Mouse (Mus musculus): ENCODE measurements around the gene 4930412O13Rik. TPM values are rescaled to one million over a fixed set of nuclear protein-coding genes. Genes with fewer than 3 reads are reported as not detected.

Gene 4930412O13Rik
- polyA plus RNA-seq, 1 experiment from 2014 or later = 0.23 TPM

GRCm38 (mm10) chr2:9890251-9890650 lies 9.2 kb downstream of the 4930412O13Rik start:
- no peak overlapping the region for H3K27ac ChIP-seq (replicated peaks)
- peaks cover 94% of the 10 kb centered on the region for H3K27me3 ChIP-seq (replicated peaks)
- no peak overlapping the region for H3K9ac ChIP-seq (replicated peaks)
- no peaks in the 10 kb centered on the region for H3K36me3 ChIP-seq
- H3K4me3 ChIP-seq (replicated peaks) = no peak overlapping the region
- 3% methylated on average over 8 of the region's 8 CpGs for WGBS
- ATAC-seq (ENCODE audit: low FRiP score) = no peak
- no peaks in the 10 kb centered on the region for H3K9me3 ChIP-seq (replicated peaks)
- peaks cover 6% of the 10 kb centered on the region; the same call in 1 of the 2 replicates for H3K4me1 ChIP-seq
- H3K4me2 ChIP-seq = no peak overlapping the region

DNA sequence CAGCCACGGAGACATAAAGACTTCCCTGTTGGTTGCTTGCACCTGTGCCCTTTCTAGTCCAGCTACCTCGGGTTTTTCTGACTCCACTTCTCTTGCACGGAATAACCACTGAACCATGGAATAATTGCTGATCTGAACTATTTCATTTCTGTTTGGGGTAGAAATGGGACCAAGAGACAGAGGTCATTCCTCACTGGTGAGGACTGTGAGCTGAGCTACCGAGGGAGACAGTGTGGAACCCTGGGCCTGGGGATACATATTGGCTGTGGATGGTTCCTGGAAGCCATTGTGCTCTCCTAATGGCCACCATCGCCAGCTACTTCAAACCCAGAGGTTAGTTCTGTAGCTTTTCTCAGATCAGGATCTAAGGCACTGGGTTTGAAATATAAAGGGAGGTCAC lies 9.9 kb downstream of the 4930412O13Rik start:
- no peak overlapping the region for H3K27ac ChIP-seq (replicated peaks)
- H3K4me2 ChIP-seq = no peak overlapping the region
- H3K4me1 ChIP-seq = peaks cover 7% of the 10 kb centered on the region
- ATAC-seq (ENCODE audit: low FRiP score) = no peak
- no peak overlapping the region for H3K4me3 ChIP-seq (replicated peaks)
- WGBS = 1% methylated on average over 5 of the region's 5 CpGs
- peaks cover 94% of the 10 kb centered on the region for H3K27me3 ChIP-seq (replicated peaks)
- H3K36me3 ChIP-seq = no peaks in the 10 kb centered on the region
- no peaks in the 10 kb centered on the region for H3K9me3 ChIP-seq (replicated peaks)
- no peak overlapping the region for H3K9ac ChIP-seq (replicated peaks)

- Histone ChIP-seq H3K36me3 (no peaks in the 10 kb centered on the region), H3K9me3 (replicated peaks) (no peaks in the 10 kb centered on the region), H3K4me3 (replicated peaks) (no peak overlapping the region), H3K9ac (replicated peaks) (no peak overlapping the region), H3K27me3 (replicated peaks) (peaks cover 94% of the 10 kb centered on the region), H3K4me2 (no peak overlapping the region), H3K4me1 (peaks cover 11% of the 10 kb centered on the region), H3K27ac (replicated peaks) (no peak overlapping the region)
- ATAC-seq (ENCODE audit: low FRiP score) = no peak
- 4% methylated on average over 7 of the region's 7 CpGs for WGBS
These were observed 11.5 kb downstream of the 4930412O13Rik start for GRCm38 (mm10) chr2:9892541-9892940.

DNA sequence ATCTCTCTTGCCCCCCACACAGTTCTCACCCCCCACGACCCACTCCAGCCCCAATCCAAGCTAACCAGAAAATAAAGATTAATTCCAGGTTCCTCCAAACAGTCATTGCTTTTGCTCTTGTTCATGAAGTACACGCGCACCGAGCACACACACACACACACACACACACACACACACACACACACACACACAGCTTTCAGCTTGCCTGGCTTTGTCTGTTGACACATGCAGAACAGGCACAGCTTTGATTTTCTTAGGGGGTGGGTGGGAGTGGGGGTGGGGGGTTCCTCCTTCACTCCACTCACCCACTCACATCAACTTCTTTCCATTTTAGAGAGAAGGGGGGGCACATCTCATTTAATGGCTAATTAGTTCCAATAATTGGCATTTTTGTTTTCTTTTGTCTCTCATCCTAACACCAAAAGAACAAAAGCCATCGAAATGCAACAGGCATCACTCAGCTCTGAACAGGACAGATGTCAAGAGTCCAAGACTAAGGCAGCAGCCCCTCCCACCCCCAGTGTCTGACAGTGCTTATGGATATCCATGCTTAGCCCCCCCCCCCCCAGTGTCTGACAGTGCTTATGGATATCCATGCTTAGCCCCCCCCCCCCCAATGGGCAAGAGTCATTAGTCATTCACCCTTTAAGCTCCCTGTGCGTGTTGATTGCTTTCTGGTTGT lies 12.4 kb downstream of the 4930412O13Rik start:
- no peak overlapping the region for H3K9ac ChIP-seq (replicated peaks)
- H3K4me2 ChIP-seq = no peak overlapping the region
- 2% methylated on average over 6 of the region's 6 CpGs for WGBS
- H3K4me1 ChIP-seq = peaks cover 11% of the 10 kb centered on the region
- no peak for ATAC-seq (ENCODE audit: low FRiP score)
- H3K27ac ChIP-seq (replicated peaks) = no peak overlapping the region
- H3K9me3 ChIP-seq (replicated peaks) = no peaks in the 10 kb centered on the region
- no peaks in the 10 kb centered on the region for H3K36me3 ChIP-seq
- H3K27me3 ChIP-seq (replicated peaks) = peaks cover 95% of the 10 kb centered on the region
- H3K4me3 ChIP-seq (replicated peaks) = no peak overlapping the region

- Histone ChIP-seq H3K36me3 (no peaks in the 10 kb centered on the region), H3K9ac (replicated peaks) (no peak overlapping the region), H3K27me3 (replicated peaks) (peaks cover 94% of the 10 kb centered on the region), H3K4me2 (no peak overlapping the region), H3K27ac (replicated peaks) (no peak overlapping the region), H3K9me3 (replicated peaks) (no peaks in the 10 kb centered on the region), H3K4me1 (peaks cover 5% of the 10 kb centered on the region), H3K4me3 (replicated peaks) (no peak overlapping the region)
- 2% methylated on average over 19 of the region's 19 CpGs for WGBS
- no peak for ATAC-seq (ENCODE audit: low FRiP score)
These were observed 14.0 kb downstream of the 4930412O13Rik start for GRCm38 (mm10) chr2:9894836-9895593.

DNA sequence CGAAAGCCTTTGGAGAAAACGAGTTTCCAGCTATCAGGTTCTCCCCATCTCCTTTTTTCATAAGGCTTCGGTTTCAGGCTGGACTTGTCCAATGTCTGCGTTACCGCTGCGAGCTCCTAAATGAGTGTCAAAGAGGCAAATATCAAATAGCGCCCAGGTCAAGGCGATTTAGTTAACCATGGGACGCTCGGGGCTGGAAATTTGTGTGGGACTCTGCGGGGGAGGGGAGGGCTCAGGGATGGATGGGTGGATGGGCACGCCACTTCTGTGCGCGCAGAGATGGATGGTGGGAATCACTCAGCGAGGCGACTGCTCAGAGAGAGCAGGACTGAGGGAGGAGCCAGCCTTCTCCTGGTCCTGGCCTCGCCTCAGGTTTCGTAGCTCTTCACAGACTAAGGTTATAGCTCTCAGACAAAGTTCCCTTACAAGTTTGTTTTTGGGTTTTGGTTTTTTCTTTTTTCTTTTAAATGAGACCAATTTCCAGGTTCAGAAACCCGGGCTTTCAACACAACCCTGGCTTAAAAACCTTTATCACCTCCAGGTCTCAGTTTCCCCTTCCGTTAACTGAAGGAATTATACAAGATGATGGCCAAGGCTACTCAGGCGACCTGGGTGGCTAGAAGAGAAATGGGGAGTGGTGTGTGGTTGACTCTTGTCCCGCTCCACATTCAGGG lies 15.2 kb downstream of the 4930412O13Rik start:
- Histone ChIP-seq H3K4me3 (replicated peaks) (no peak overlapping the region), H3K4me1 (peaks cover 5% of the 10 kb centered on the region), H3K27me3 (replicated peaks) (peaks cover 87% of the 10 kb centered on the region), H3K9me3 (replicated peaks) (no peaks in the 10 kb centered on the region), H3K27ac (replicated peaks) (no peak overlapping the region), H3K36me3 (no peaks in the 10 kb centered on the region), H3K4me2 (peak overlapping the region; percentile 19; the same call in 1 of the 2 replicates), H3K9ac (replicated peaks) (no peak overlapping the region)
- no peak; the same call in 1 of the 2 replicates for ATAC-seq (ENCODE audit: low FRiP score)
- under 1% methylated on average over 22 of the region's 22 CpGs for WGBS

DNA sequence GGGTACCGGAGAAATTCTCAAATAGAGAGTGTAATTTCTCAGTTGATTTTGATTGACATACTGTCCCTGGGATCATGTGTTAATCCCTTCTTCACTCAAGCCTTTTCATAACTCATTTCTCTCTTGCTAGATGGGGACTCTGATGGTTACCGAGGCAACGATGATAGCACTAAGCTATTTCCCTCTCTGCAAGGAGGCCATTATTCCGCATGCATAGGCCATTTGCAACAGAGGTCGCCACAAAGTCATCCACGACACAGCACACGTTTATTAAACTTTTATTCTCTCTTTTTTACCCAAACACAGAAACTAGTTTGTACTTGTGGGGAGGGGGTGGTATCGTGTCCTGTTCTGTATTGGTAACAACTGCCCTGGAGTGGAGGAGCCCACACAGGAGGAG lies 16.8 kb downstream of the 4930412O13Rik start:
- Histone ChIP-seq H3K27ac (replicated peaks) (no peak overlapping the region), H3K4me1 (peaks cover 5% of the 10 kb centered on the region), H3K9ac (replicated peaks) (no peak overlapping the region), H3K4me3 (replicated peaks) (no peak overlapping the region), H3K9me3 (replicated peaks) (no peaks in the 10 kb centered on the region), H3K36me3 (no peaks in the 10 kb centered on the region), H3K27me3 (replicated peaks) (peaks cover 79% of the 10 kb centered on the region), H3K4me2 (no peak overlapping the region)
- no peak for ATAC-seq (ENCODE audit: low FRiP score)
- 4% methylated on average over 8 of the region's 8 CpGs for WGBS

DNA sequence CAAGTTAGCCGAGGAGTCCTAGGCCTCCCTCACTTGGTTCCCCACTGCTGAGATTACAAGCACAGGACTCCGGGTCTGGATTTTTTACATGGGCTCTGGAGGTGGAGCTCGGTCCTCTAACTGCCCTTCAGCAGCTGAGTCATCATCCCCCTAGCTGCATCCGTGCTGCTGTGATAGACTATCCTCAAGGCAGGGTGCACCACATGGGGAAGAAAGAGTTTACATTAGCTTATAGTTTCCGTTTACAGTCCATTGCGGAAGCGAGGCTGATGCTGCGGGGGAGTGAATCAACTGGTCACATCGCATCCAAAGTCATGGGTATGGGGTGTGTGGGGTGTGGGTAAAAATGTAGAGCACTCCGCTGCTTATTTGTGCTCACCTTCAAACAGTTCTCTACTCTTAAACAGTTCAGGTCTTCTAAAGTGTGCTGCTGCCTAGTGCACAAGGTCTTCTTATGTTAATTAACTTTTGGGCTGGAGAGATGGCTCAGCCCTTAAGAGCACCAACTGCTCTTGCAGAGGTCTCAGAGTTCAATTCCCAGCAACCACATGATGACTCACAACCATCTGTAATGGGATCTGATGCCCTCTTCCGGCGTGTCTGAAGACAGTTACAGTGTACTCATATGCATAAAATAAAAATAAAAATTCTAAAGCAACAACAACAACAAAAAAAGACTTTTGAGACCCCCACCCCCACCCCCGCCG lies 23.0 kb downstream of the 4930412O13Rik start:
- H3K9me3 ChIP-seq (replicated peaks) = no peaks in the 10 kb centered on the region
- no peaks in the 10 kb centered on the region for H3K36me3 ChIP-seq
- 72% methylated on average over 14 of the region's 14 CpGs for WGBS
- H3K4me3 ChIP-seq (replicated peaks) = no peak overlapping the region
- no peak for ATAC-seq (ENCODE audit: low FRiP score)
- H3K27ac ChIP-seq (replicated peaks) = no peak overlapping the region
- H3K4me2 ChIP-seq = no peak overlapping the region
- H3K4me1 ChIP-seq = 0 out of 2 replicates have a peak, but pooled peaks cover 4% of the 10 kb centered on the region
- peaks cover 24% of the 10 kb centered on the region for H3K27me3 ChIP-seq (replicated peaks)
- H3K9ac ChIP-seq (replicated peaks) = no peak overlapping the region

DNA sequence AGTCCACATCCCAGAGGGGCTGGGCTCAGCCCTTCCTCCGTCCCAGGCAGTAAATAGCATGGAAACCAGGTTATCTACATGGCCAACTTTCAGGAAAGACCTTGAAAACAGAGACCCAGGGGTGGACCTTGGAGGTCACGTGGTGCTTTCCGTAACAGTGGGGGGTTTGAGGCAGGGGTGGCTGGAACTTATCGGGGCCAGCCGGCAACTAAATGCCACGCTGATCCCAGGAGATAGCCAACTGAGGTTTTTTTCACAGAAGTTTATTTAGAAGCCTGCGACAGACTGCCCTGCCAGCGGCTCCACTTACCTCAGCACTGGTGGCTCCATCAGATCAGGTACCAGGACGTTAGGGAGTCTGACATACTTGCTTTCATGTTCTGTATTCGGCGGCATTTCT lies 24.9 kb downstream of the 4930412O13Rik start:
- H3K4me2 ChIP-seq = peak overlapping the region; percentile 27
- H3K27ac ChIP-seq (replicated peaks) = no peak overlapping the region
- H3K9me3 ChIP-seq (replicated peaks) = no peaks in the 10 kb centered on the region
- H3K27me3 ChIP-seq (replicated peaks) = peaks cover 13% of the 10 kb centered on the region
- no peak for ATAC-seq (ENCODE audit: low FRiP score)
- no peak overlapping the region for H3K9ac ChIP-seq (replicated peaks)
- H3K4me1 ChIP-seq = 0 out of 2 replicates have a peak, but pooled peaks cover 4% of the 10 kb centered on the region
- no peaks in the 10 kb centered on the region for H3K36me3 ChIP-seq
- WGBS = 9% methylated on average over 11 of the region's 11 CpGs
- no peak overlapping the region for H3K4me3 ChIP-seq (replicated peaks)

GRCm38 (mm10) chr2:9917602-9918001 lies 36.5 kb downstream of the 4930412O13Rik start:
- WGBS = 94% methylated on average over 9 of the region's 9 CpGs
- Histone ChIP-seq H3K27me3 (replicated peaks) (no peaks in the 10 kb centered on the region), H3K27ac (replicated peaks) (no peak overlapping the region), H3K36me3 (peaks cover 17% of the 10 kb centered on the region), H3K4me3 (replicated peaks) (no peak overlapping the region), H3K9ac (replicated peaks) (no peak overlapping the region), H3K9me3 (replicated peaks) (no peaks in the 10 kb centered on the region), H3K4me2 (no peak overlapping the region), H3K4me1 (no peaks in the 10 kb centered on the region)
- no peak for ATAC-seq (ENCODE audit: low FRiP score)

DNA sequence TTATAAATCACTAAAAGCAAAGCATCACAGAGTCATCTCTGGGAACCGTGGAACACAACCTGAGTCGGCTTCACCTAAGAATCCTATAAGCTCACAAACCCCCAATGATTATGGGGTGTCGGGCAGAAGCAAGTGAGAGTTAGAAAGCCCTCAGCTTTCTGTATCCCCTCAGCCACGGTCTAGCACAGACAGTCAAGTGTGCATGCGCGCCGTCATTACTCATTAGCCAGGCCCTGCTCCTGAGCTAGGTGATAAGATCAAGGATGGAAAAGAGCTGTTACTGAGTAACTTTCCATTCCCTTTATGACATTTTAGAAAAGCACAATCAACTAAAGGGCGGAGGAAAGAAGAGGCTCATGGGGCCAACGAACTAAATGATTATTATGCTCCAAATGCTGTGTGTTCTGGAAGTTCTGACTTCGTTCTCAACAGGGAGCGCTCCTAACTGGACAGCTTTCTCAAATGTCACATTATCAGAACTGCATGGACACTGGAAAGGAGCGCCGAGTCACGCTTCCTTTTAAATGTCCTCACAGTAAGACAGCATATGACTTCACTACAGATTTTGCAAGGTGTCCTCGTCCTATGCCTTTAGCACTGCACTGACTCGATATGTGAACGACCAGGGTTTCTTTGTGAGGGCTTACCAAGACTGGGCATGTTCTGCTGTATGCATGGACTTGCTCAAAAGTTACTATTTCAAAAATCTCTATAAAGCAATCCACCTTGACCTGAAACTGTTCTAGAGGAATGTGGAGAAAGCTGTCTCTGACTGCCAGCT lies 37.8 kb downstream of the 4930412O13Rik start:
- no peak overlapping the region for H3K4me3 ChIP-seq (replicated peaks)
- H3K27ac ChIP-seq (replicated peaks) = no peak overlapping the region

More for the DNA sequence above, 37.8 kb downstream of the 4930412O13Rik start:
- Histone ChIP-seq H3K4me2 (no peak overlapping the region), H3K9me3 (replicated peaks) (no peaks in the 10 kb centered on the region), H3K4me1 (no peaks in the 10 kb centered on the region), H3K27me3 (replicated peaks) (no peaks in the 10 kb centered on the region), H3K9ac (replicated peaks) (no peak overlapping the region), H3K36me3 (peaks cover 17% of the 10 kb centered on the region)
- 90% methylated on average over 17 of the region's 17 CpGs for WGBS
- ATAC-seq (ENCODE audit: low FRiP score) = no peak
